Mouse (Mus musculus): ENCODE results near the gene Olfr1218.
"Not testable (repeated sequence)": the region's sequence is repeated elsewhere in the genome, so short reads cannot be mapped to it uniquely, and the experiment has no call there.

The Olfr1218 gene

DNA sequence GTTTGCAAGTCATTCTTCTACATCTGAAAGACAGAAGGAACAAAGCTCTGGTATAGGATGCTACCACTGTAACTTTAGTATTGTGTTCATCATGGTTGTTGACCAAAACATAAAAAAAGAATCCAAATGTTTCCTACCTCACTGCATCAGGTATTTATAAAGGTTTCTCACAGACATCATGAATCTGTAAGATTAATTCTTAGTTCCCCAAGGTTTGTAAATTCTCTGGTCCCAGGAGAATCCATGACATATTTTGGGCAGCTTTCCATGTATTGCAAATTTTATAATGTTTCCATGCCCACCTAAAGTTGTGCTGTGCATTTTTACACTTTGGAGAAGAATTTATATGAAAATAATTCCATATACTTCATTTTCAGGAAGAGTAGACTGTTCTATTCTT, at the start of gene Olfr1218:
Olfr1218 (minus strand) TSS at position 101 of the 400 bp plus-strand sequence.
- no peak for DNase-seq (ENCODE audit: low spot score)

DNA sequence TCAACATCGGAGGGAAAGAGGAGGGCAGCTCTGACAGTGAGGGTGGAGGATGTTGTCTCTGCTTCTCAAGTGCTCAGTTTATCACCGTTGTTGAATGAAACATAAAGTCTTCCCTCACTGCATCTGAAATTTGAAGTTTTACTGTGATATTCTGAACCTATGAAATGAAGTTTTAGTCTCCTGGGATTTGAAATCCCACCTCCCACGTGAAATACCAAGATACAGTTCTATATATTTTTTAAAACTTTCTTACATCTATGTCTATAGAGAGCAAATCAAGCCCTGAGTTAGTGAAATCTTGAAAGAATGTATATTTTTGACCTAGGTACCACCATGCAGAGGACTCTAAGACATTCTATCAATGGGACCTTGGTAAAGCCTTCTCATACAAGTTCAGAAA, 45.7 kb upstream of the Olfr1218 start, which contains the start of gene Olfr1220:
Olfr1220 (minus strand) TSS at position 101 of the 400 bp plus-strand sequence.
- no peak for DNase-seq (ENCODE audit: low spot score)

DNA sequence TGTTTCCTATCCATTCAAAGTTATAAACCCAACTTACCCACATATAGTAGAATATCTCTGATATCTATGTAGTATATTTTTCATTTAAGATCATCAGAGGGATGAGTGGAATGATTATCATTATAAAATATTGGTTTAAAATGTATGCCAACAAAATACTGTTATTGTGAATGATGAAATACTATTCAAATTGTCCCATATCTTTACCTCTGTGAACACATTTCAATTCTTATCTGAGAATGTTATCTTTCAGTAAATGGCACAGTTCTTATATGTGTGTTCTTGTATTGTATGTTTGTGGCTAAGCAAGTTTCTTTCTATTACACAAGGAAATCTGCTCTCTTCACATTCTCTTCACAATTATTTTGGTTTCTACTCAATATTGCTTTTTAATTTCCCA, 44.7 kb upstream of the Olfr1218 start:
- no peak for DNase-seq (ENCODE audit: low spot score)

DNA sequence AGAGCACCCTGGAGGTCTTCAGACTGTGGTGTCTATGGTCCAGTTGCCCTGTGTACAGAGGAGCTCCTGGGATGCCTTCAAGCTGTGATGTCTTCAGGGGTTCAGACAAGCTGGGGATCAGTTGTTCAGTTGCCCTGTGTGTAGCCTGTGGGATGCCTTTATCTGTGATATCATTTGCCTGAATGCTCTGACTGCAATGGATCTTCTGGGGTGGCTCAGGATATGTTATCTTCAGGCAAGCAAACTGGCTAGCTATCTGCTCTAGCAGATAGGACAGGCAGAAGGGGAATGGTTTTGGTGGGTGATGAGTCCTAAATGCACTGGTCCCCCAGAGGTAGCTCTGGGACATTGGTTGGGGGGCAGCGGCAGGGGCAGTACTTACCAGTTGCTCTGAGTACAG, 32.9 kb upstream of the Olfr1218 start:
- DNase-seq (ENCODE audit: low spot score): no peak

DNA sequence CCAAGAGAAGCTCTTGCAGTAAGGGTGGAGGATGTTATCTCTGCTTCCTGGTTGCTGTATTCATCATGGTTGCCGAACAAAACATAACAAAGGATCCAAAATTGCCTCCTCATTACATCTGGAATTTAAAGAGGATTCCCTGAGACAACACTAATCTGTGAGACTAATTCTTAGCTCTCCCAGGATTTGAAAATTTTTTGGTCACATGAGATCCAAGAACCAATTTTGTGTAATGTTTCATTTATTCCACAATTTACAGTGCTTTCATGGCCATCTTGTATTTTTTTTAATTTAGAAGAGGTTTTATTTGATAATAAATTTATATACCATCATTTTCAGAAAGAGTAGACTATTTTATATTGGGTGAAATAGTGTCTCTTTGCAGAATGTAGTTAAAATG, 22.4 kb upstream of the Olfr1218 start, which contains the start of gene Olfr1219:
Olfr1219 (minus strand) TSS at position 101 of the 400 bp plus-strand sequence.
- no peak for DNase-seq (ENCODE audit: low spot score)

DNA sequence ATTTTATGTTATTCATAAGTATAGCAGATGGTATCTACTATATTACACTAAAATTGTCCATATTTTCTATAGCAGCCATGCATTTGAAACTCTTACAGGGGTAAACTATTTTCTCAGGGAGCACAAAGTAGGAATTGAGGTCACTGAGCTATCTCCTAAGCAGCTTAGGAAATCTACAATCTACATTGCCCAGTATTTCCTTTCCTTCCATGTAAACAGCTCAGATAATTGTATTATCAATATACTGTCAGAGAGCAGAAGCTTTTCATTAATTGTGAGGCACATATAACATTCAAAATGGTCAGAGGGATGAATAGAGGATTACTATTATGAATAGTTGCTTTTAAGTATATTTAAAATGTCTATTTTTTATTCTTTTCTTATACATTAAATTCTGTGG, 20.5 kb upstream of the Olfr1218 start:
- DNase-seq (ENCODE audit: low spot score): no peak

DNA sequence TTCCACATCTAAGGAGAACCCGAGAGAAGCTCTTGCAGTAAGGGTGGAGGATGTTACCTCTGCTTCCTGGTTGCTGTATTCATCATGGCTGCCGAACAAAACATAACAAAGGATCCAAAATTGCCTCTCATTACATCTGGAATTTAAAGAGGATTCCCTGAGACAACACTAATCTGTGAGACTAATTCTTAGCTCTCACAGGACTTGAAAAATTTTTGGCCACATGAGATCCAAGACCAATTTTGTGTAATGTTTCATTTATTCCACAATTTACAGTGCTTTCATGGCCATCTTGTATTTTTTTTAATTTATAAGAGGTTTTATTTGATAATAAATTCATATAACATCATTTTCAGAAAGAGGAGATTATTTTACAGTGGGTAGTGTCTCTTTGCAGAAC, 29.0 kb downstream of the Olfr1218 start, which contains the start of gene Olfr1217:
Olfr1217 (minus strand) TSS at position 101 of the 400 bp plus-strand sequence.
- no peak for DNase-seq (ENCODE audit: low spot score)

DNA sequence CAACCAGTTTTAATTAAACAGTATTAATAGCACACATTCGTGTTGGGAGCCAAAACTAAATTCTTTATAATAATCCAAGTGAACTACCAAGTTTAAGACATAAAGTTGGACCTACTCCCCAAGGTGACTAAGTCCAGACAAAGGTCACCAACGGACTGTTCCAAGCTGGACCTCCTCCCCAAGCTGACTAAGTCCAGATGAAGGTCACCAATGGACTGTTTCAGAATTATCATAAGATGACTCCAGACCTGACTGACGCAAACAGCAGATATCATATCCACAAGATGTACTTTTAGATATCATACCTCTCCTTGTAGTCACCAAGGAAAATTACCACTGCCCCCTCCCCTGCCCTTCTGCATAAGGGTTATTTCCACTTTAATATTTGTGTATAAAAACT, 39.6 kb downstream of the Olfr1218 start:
- DNase-seq (ENCODE audit: low spot score): not testable (repeated sequence)

DNA sequence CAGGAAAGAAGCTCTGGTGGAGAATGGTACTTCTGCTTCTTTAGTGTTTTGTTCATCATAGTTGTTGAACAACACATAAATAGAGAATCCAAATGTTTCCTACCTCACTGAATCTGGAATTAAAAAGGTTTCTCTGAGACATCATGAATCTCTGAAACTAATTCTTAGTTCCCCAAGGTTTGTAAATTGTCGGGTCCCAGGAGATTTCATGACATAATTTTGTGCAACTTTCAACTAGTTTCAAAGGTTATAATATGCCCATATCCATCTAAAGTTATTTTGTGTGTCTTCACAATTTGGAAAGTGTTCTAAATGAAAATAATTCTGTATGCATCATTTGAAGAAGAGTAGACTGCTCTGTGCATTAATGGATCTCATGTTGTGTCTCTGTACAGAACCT, 42.7 kb downstream of the Olfr1218 start, which contains the start of gene Olfr1216:
Olfr1216 (minus strand) TSS at position 101 of the 400 bp plus-strand sequence.
- no peak for DNase-seq (ENCODE audit: low spot score)

DNA sequence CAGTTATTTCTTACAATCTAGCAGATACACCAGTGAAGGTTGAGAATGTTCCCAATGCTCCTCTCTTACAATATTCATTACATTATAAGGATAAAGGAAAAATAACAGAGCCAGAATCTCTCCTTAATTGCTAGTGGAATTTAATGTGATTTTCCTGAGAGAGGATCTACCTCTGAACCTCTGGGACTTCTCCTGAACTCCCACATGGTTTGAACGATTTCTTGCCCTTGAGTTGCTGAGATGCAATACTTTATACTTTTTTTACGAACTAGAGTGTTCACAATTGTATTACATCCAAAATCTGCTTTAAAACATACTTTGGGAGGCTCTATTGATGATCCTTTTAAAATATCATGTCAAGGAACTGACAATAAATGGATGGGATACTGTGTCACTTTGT, 54.1 kb downstream of the Olfr1218 start, which contains the start of gene Olfr1215:
Olfr1215 (minus strand) TSS at position 101 of the 400 bp plus-strand sequence.
- no peak for DNase-seq (ENCODE audit: low spot score)
